Mouse (Mus musculus) spleen, postnatal 4 days (tissue): ENCODE data around the gene Slc12a1.

Source experiments
- DNase-seq, 2 experiments: peaks; one replicate each; pipeline ENCODE4 v3.0.0; 2022; ENCODE audit warnings: low spot score in 2 of 2

The Slc12a1 gene

GRCm38 (mm10) chr2:125254630-125255029 is 102.3 kb downstream of the Slc12a1 start:
- DNase-seq: no peak

DNA sequence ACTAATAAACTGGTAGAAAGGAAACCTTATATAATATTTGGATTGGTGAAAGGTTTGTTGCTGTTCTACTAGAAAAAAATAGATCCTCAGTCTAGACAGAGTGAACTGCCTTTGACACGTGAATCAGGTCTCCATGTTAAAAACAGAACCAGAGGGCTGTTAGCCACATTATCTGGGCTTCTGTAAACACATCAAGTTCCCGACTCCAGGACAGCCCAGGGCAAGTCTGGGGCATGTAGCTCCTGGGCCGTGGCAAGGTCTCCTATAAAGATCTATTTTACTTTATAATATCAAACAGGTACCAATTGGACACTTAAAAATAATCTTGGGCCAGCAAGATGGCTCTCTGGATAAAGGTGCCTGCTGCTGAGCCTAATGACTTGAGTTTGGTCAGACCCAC is 103.6 kb downstream of the Slc12a1 start:
- DNase-seq: no peak

- DNase-seq: no peak
Observed at GRCm38 (mm10) chr2:125259230-125260120, 107.2 kb downstream of the Slc12a1 start.

GRCm38 (mm10) chr2:125260326-125260725 is 108.0 kb downstream of the Slc12a1 start:
- DNase-seq: no peak

GRCm38 (mm10) chr2:125263056-125263455 is 110.8 kb downstream of the Slc12a1 start:
- DNase-seq: no peak

DNA sequence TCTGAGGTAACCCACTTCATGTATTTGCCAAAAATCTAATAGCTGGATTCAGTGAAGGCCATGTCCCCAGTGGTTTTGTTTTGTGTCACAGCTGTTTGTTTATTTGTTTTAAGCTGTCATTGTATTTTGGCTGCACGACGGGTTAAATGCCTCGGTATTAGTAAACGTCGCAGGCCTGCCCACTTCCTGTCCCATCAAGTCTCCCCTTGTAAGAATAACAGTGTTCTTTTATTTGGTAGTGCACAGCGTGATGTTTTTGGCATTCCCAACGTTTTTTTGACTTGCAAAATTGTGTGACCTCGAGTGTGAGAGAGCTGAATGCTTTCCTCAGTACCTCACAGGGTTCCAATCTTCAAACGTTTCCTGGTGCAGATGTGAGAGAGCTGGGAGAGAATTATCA is 111.4 kb downstream of the Slc12a1 start:
- no peak for DNase-seq

DNA sequence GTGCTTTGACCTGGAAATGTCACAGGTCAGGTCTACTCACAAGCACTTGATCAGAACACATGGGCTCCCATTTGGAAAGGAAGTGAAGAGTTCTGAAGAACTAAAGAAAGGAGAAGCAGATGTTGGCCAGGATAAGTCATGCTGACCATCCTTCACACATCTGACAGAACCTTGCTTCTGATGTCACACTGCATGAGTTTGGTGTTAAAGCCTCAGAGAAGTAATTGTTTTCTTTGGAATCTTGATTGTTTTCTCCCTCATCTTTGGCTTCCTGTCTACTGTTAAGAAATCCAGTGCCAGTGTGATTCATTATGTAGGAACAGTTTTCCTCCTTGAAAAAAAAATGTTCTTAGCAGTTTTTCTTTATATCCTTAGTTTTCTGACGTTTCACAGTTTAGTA is 116.6 kb downstream of the Slc12a1 start:
- DNase-seq: no peak

GRCm38 (mm10) chr2:125275617-125276016 is 123.3 kb downstream of the Slc12a1 start:
- no peak for DNase-seq

DNA sequence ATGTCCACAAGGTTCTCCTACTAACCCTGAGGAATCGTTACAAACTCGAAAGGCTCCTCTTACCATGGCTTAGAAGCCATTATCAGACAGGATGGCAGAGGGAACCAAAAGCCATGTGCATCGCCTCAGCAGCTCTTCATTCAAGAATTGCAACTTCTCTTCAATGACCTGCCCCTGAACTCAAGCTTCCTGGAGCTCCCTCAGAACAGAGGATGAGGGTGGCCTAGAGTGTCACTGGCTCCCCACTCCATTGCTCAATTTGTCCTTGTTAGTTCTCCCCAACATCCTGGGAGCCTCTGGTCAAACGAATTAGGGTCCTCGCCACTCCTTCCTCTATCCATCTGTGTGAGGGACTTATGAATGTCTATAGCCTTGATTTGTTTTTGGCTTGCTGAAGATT is 124.4 kb downstream of the Slc12a1 start:
- no peak for DNase-seq

DNA sequence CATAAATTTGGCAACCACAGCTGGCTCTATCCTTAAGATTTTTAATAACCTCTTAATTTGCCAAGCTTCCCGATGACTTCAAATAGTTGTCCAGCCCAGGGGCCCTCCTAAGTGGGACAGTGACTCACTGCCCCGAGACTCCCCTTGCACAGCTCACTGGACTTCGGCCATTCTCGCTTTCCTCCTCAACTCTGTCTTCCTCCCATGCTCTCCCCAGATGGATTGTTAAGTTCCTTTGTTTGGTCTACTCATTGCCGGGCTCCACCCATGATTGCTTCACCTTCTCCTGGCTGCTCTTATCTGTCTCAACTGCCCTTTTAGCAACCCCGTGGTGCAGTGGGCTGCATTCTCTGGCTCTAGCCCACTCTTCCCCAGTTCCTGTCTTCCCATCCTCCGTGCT is 126.2 kb downstream of the Slc12a1 start:
- no peak for DNase-seq
